Mouse (Mus musculus) thymus, adult 18-20 months (tissue): ENCODE data around the gene Thsd7a.

Experiments used
- DNase-seq, 2 experiments: peaks; one replicate each; pipeline ENCODE4 v3.0.0; 2022; ENCODE audit warnings: mixed read lengths in 2 of 2

The Thsd7a gene

GRCm38 (mm10) chr6:12748787-12749530 is at the start of gene Thsd7a:
Gene Thsd7a, minus strand, starts transcription at chr6:12749410.
- no peak for DNase-seq

GRCm38 (mm10) chr6:12787129-12787528 is 37.9 kb upstream of the Thsd7a start:
- DNase-seq, result no peak

- DNase-seq, result no peak
Measured at GRCm38 (mm10) chr6:12786378-12786982, 37.3 kb upstream of the Thsd7a start.

- DNase-seq, result no peak
Measured at GRCm38 (mm10) chr6:12784918-12785618, 35.9 kb upstream of the Thsd7a start.

- DNase-seq, result no peak
Measured at GRCm38 (mm10) chr6:12772799-12773198, 23.6 kb upstream of the Thsd7a start.

- no peak for DNase-seq
Measured at GRCm38 (mm10) chr6:12765191-12765590, 16.0 kb upstream of the Thsd7a start.

- no peak for DNase-seq
Measured at GRCm38 (mm10) chr6:12764606-12765005, 15.4 kb upstream of the Thsd7a start.

- no peak for DNase-seq
Measured at GRCm38 (mm10) chr6:12763816-12764215, 14.6 kb upstream of the Thsd7a start.

- DNase-seq, result no peak
Measured at GRCm38 (mm10) chr6:12759328-12760193, 10.4 kb upstream of the Thsd7a start.

- DNase-seq, result no peak
Measured at GRCm38 (mm10) chr6:12752297-12752696, 3.1 kb upstream of the Thsd7a start.

GRCm38 (mm10) chr6:12750441-12750840 is 1.2 kb upstream of the Thsd7a start:
- no peak for DNase-seq

- DNase-seq, result no peak
Measured at GRCm38 (mm10) chr6:12749531-12750210, 461 bp upstream of the Thsd7a start.

- no peak for DNase-seq
Measured at GRCm38 (mm10) chr6:12748454-12748786, 790 bp downstream of the Thsd7a start.

GRCm38 (mm10) chr6:12747856-12748450 is 1.3 kb downstream of the Thsd7a start:
- DNase-seq, result no peak

GRCm38 (mm10) chr6:12742791-12743190 is 6.4 kb downstream of the Thsd7a start:
- no peak for DNase-seq

GRCm38 (mm10) chr6:12733924-12734323 is 15.3 kb downstream of the Thsd7a start:
- DNase-seq, result no peak

GRCm38 (mm10) chr6:12716071-12716470 is 33.1 kb downstream of the Thsd7a start:
- DNase-seq, result no peak

- DNase-seq, result no peak
Measured at GRCm38 (mm10) chr6:12712581-12712980, 36.6 kb downstream of the Thsd7a start.

GRCm38 (mm10) chr6:12702925-12703324 is 46.3 kb downstream of the Thsd7a start:
- DNase-seq, result no peak

- no peak for DNase-seq
Measured at GRCm38 (mm10) chr6:12699089-12699488, 50.1 kb downstream of the Thsd7a start.

GRCm38 (mm10) chr6:12693689-12694088 is 55.5 kb downstream of the Thsd7a start:
- no peak for DNase-seq

GRCm38 (mm10) chr6:12693239-12693638 is 56.0 kb downstream of the Thsd7a start:
- no peak for DNase-seq
